Mouse (Mus musculus) heart, embryonic 11.5 days (tissue): ENCODE measurements around the gene Gng2. TPM values are rescaled to one million over a fixed set of nuclear protein-coding genes. Genes with fewer than 3 reads are reported as not detected.

Experiments used
- ATAC-seq: fragments of 200-750 bp; cut with Nextera tagmentation; replicated peaks from 2 replicates; pipeline ENCODE4 v1.8.0; 2017; ENCODE audit warnings: moderate library complexity; ENCODE audit not compliant: insufficient number of reproducible peaks, low FRiP score, low TSS enrichment
- H3K27ac ChIP-seq: fragments of 300-500 bp; sonication (generic); 2 replicates; pipeline ENCODE4 v1.5.1; 2014; ENCODE audit warnings: mild to moderate bottlenecking, low read depth, low read length
- H3K27me3 ChIP-seq: fragments of 300-500 bp; sonication (generic); 2 replicates; pipeline ENCODE4 v1.6.1; 2014; ENCODE audit warnings: mild to moderate bottlenecking, low read length, mixed read lengths; ENCODE audit not compliant: control insufficient read depth, insufficient read depth
- H3K36me3 ChIP-seq: fragments of 300-500 bp; sonication (generic); 2 replicates; pipeline ENCODE4 v1.6.1; 2014; ENCODE audit warnings: mild to moderate bottlenecking, low read length, moderate library complexity, mixed read lengths; ENCODE audit not compliant: control insufficient read depth, insufficient read depth
- H3K4me1 ChIP-seq: fragments of 300-500 bp; sonication (generic); 2 replicates; pipeline ENCODE4 v1.6.1; 2014; ENCODE audit warnings: low read length; ENCODE audit not compliant: control insufficient read depth, insufficient read depth
- H3K4me2 ChIP-seq: fragments of 300-500 bp; sonication (generic); 2 replicates; pipeline ENCODE4 v1.6.1; 2014; ENCODE audit warnings: mild to moderate bottlenecking, moderate library complexity
- H3K4me3 ChIP-seq: fragments of 300-500 bp; sonication (generic); 2 replicates; pipeline ENCODE4 v1.5.1; 2014; ENCODE audit warnings: low read depth, low read length
- H3K9ac ChIP-seq: fragments of 300-500 bp; sonication (generic); 2 replicates; pipeline ENCODE4 v1.6.1; 2014; ENCODE audit warnings: mild to moderate bottlenecking, low read depth, low read length, moderate library complexity
- H3K9me3 ChIP-seq: fragments of 300-500 bp; sonication (generic); replicated peaks from 2 replicates; pipeline ENCODE4 v1.6.1; 2016; ENCODE audit warnings: low read length; ENCODE audit not compliant: control insufficient read depth
- WGBS: fragments of 180-500 bp; shearing (Covaris S2); extraction: QIAGEN DNeasy Blood & Tissue Kit; methylation state at CpG from one replicate; pipeline ENCODE4 v1.1.7; 2014; ENCODE audit not compliant: insufficient replicate concordance; 5-methylcytosine and 5-hydroxymethylcytosine counted together
- polyA plus RNA-seq: library from polyadenylated mRNA; unstranded; fragments of >200 nt; fragmentation: Nextera tagmentation; extraction: Ambion mirVana; gene quantifications from 2 replicates; pipeline ENCODE4 v1.2.1, GENCODE M21; 2014

Gng2 gene
- polyA plus RNA-seq, 1 experiment from 2014 or later = 42.4 TPM

DNA sequence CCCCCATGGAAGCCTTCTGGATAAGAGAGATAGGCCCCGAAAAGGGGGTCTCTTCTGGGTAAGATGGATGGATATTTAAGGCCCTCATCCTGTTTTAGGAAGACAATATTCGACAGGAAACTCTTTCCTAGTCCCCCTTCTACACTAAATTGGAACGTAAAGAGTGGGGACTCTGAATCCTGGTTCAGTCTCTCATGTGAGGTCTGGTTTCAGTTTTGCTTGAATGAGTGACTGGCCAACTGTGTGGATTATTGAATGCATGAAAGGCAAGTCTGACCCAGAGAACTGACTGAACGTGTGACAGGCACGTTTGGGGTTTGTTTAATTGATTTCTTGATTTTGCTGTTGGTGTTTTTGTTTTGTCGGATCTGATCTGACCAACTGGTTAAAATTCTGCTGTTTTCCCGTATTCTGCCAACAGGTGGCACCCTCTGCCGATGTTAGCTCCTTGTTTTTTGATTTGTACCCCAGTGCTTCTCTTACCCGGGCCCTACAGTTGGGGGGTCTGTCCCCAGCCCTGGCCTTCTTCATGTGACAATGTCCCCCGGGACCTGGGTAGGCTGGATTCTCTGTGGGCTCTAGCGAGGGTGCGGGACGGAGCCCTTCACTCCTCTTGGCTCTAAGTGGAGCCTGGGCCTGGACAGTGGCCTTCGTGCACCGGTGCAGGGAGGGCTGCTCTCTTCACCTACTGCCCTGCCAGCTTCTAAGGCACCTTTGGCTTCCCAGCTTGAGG, 137.7 kb downstream of the Gng2 start:
- 28% methylated on average over 15 of the region's 15 CpGs for WGBS
- Histone ChIP-seq H3K9me3 (no peaks in the 10 kb centered on the region), H3K27ac (no peak overlapping the region), H3K9ac (peak overlapping the region; percentile 47; the same call in 1 of the 2 replicates), H3K27me3 (no peaks in the 10 kb centered on the region), H3K4me2 (peak overlapping the region; percentile 59), H3K36me3 (no peaks in the 10 kb centered on the region), H3K4me3 (peak overlapping the region; percentile 20), H3K4me1 (no peaks in the 10 kb centered on the region)
- no peak for ATAC-seq

DNA sequence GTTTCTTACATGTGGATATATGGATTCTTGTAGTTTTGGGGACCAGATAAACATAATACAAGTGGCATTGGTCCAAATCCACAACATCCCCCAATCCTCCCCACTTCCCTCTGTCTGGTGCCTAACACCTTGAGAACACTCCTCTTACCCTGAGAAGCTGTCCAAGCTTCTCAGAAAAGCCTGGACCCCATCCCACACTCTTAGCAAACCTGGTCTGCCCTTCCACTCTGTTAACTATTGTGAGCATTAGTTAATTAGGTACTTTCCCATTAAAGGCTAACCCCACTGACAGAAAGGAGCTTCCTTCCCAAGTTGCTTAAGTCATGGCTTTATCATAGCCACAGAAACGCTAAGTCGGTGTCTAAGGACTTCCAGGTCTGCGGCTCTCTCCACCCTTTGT, 141.1 kb downstream of the Gng2 start:
- Histone ChIP-seq H3K27ac (no peak overlapping the region), H3K4me2 (no peak overlapping the region), H3K9me3 (no peaks in the 10 kb centered on the region), H3K4me1 (no peaks in the 10 kb centered on the region), H3K36me3 (no peaks in the 10 kb centered on the region), H3K27me3 (no peaks in the 10 kb centered on the region), H3K4me3 (no peak overlapping the region), H3K9ac (no peak overlapping the region)
- no peak for ATAC-seq
- WGBS = 77% methylated on average over 3 of the region's 3 CpGs

DNA sequence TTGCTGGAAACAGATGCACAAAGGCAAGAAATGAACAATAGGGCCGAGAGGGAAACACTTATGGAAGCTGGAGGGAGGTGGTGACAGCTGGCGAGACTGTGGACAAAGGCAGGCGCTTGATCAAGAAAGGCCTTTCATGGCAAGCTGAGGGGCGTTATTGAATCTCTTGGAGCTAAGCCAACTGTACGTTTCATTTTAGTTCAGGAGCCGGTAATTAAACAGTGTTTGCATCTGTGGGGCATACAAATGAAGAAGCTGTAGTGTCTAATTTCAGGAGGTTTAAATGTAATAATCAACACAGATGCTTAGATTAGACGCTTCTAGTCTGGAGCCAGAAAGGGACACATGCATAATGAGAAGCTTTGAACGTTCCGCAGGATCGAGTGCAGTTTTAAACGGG, 151.9 kb downstream of the Gng2 start:
- Histone ChIP-seq H3K27me3 (no peaks in the 10 kb centered on the region), H3K9ac (no peak overlapping the region), H3K4me1 (peaks cover 4% of the 10 kb centered on the region), H3K9me3 (no peaks in the 10 kb centered on the region), H3K27ac (no peak overlapping the region), H3K4me2 (no peak overlapping the region), H3K4me3 (no peak overlapping the region), H3K36me3 (peaks cover 8% of the 10 kb centered on the region)
- no peak for ATAC-seq
- WGBS = 67% methylated on average over 11 of the region's 11 CpGs

DNA sequence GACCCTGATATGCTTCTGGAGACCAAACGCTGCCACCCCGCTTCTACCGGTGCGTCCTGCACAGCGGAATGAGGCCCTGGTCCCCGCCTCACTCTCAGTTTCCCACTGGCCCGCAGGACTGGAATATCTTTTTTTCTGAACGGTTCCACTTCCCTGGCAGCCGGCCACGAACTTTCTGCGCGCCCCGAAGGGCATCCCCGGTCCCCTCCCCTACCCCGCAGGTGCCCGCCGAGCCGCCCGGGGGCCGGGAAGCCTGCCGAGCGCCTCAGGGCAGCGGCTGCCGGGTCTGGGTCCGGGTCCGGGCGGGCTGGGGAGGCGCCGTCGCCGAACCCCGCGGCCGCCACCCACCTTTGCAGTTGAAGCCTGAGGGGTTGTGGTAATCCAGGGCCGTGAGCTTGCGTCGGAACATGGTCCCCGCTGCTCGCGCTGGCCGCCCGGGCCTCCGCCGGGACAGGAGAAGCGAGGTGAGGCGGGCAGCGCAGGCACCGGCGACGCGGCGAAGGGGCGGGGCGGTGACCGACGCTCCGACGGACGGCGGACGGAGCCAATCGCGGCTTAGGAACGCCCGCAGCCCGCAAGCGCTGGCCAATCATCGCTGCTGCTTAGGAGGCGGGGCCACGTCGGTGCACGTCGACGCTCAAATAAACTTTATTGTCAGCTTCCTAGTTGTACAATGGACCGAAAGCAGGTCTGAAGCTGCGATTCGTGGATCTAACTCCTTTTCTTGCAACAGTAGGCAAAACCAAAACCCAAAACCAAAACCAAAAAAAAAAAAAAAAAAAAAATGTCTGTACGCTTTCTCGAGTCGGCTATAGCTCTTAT, 153.9 kb downstream of the Gng2 start, which contains the start of gene Rtraf:
Gene Rtraf (minus strand): TSS at position 504 of the 822 bp plus-strand sequence.
- under 1% methylated on average over 80 of the region's 80 CpGs for WGBS
- H3K4me1 ChIP-seq = peaks cover 4% of the 10 kb centered on the region
- no peaks in the 10 kb centered on the region for H3K27me3 ChIP-seq
- peak; percentile 98 for ATAC-seq
- H3K36me3 ChIP-seq = peaks cover 8% of the 10 kb centered on the region
- H3K4me3 ChIP-seq = peak within 1 kb of the TSS; percentile 94
- H3K9me3 ChIP-seq = no peaks in the 10 kb centered on the region
- H3K9ac ChIP-seq = peak within 1 kb of the TSS; percentile 93
- H3K27ac ChIP-seq = peak within 1 kb of the TSS; percentile 81
- peak within 1 kb of the TSS; percentile 74 for H3K4me2 ChIP-seq

Other genes starting within 250 kb of the Gng2 start
- 146 and 178 TPM in 2 replicates for gene Nid2, start 226.4 kb downstream of the Gng2 start, polyA plus RNA-seq
- 188 and 199 TPM in 2 replicates for gene Rtraf, start 153.8 kb downstream of the Gng2 start, polyA plus RNA-seq
- 8.4 and 8.6 TPM in 2 replicates for gene Saysd1, start 160.9 kb upstream of the Gng2 start, polyA plus RNA-seq
- 2.2 and 2.9 TPM in 2 replicates for gene Kcnk5, start 204.2 kb upstream of the Gng2 start, polyA plus RNA-seq